Mouse (Mus musculus) neural tube, embryonic 13.5 days (tissue): ENCODE results near the gene Dnase2a. TPM values are rescaled to one million over a fixed set of nuclear protein-coding genes. Genes with fewer than 3 reads are reported as not detected.

Experiments used
- ATAC-seq: fragments of 200-750 bp; cut with Nextera tagmentation; 2 replicates; pipeline ENCODE4 v1.8.0; 2017; ENCODE audit warnings: low read depth, mild to moderate bottlenecking, moderate TSS enrichment, moderate library complexity
- H3K27ac ChIP-seq: fragments of 300-500 bp; sonication (generic); replicated peaks from 2 replicates; pipeline ENCODE4 v1.5.1; 2015; ENCODE audit warnings: moderate library complexity, mild to moderate bottlenecking, inconsistent platforms
- H3K27me3 ChIP-seq: fragments of 300-500 bp; sonication (generic); 2 replicates; pipeline ENCODE4 v1.6.1; 2015; ENCODE audit warnings: mild to moderate bottlenecking, inconsistent platforms
- H3K36me3 ChIP-seq: fragments of 300-500 bp; sonication (generic); 2 replicates; pipeline ENCODE4 v1.6.1; 2015; ENCODE audit warnings: mild to moderate bottlenecking, inconsistent platforms
- H3K4me1 ChIP-seq: fragments of 300-500 bp; sonication (generic); replicated peaks from 2 replicates; pipeline ENCODE4 v1.6.1; 2015; ENCODE audit warnings: inconsistent platforms
- H3K4me2 ChIP-seq: fragments of 300-500 bp; sonication (generic); 2 replicates; pipeline ENCODE4 v1.6.1; 2015; ENCODE audit warnings: inconsistent platforms, mild to moderate bottlenecking, moderate library complexity
- H3K4me3 ChIP-seq: fragments of 300-500 bp; sonication (generic); 2 replicates; pipeline ENCODE4 v1.5.1; 2015; ENCODE audit warnings: mild to moderate bottlenecking, inconsistent platforms
- H3K9ac ChIP-seq: fragments of 300-500 bp; sonication (generic); 2 replicates; pipeline ENCODE4 v1.6.1; 2015; ENCODE audit warnings: moderate library complexity, mild to moderate bottlenecking, inconsistent platforms
- H3K9me3 ChIP-seq: fragments of 300-500 bp; sonication (generic); 2 replicates; pipeline ENCODE4 v1.6.1; 2016; ENCODE audit warnings: inconsistent platforms
- WGBS: fragments of 180-500 bp; shearing (Covaris S2); methylation state at CpG from one replicate; pipeline ENCODE4 v1.1.7; 2015; 5-methylcytosine and 5-hydroxymethylcytosine counted together
- polyA plus RNA-seq: library from polyadenylated mRNA; unstranded; fragments of >200 nt; fragmentation: Nextera tagmentation; extraction: Ambion mirVana; gene quantifications from 2 replicates; pipeline ENCODE4 v1.2.1, GENCODE M21; 2015

Dnase2a gene
- polyA plus RNA-seq, 1 experiment from 2014 or later: 4.5 TPM

DNA sequence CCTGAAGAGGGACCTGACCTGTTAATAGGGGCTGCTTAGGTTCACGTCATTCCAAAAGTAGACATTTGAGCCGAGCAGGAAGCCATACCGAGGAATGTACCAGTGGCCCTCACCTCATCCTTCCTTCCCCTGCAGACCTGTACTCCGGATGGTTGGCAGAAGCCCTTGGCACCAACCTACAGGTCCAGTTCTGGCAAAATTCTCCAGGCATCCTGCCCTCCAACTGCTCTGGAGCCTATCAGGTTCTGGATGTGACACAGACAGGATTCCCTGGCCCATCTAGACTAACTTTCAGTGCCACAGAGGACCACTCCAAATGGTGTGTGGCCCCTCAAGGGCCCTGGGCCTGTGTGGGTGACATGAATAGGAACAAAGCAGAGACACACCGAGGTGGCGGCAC, 2.2 kb downstream of the Dnase2a start:
- no peak overlapping the region for H3K9ac ChIP-seq
- no peak for ATAC-seq
- no peak overlapping the region for H3K27ac ChIP-seq
- 90% methylated on average over 6 of the region's 6 CpGs for WGBS
- no peak overlapping the region for H3K4me3 ChIP-seq
- H3K36me3 ChIP-seq: peaks cover 53% of the 10 kb centered on the region
- peaks cover 68% of the 10 kb centered on the region for H3K27me3 ChIP-seq
- peaks cover 24% of the 10 kb centered on the region for H3K4me1 ChIP-seq
- no peak overlapping the region for H3K4me2 ChIP-seq
- no peaks in the 10 kb centered on the region for H3K9me3 ChIP-seq

DNA sequence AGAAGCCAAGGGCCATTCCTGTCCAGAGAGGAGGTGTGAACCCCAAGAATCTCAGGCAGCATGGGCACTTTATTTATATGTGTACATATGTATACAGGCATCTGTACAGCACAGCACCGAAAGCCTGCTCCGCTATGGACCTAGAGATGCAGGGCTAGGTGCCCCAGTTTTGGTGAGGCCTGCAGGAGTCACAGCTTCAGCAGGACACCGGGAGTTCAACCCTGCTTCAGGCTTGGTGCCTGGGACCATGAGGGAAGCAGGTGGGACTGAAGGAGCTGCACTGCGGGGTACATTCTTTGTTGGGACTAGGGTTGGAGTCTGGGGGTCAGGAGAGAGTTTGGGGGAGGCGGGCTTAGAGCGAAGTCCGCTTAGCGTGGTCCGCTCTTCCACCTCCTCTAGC, 3.5 kb downstream of the Dnase2a start:
- Histone ChIP-seq H3K4me1 (peaks cover 24% of the 10 kb centered on the region), H3K27me3 (peaks cover 81% of the 10 kb centered on the region), H3K9ac (no peak overlapping the region), H3K4me3 (no peak overlapping the region), H3K4me2 (no peak overlapping the region), H3K36me3 (peaks cover 66% of the 10 kb centered on the region), H3K9me3 (no peaks in the 10 kb centered on the region), H3K27ac (no peak overlapping the region)
- 74% methylated on average over 9 of the region's 9 CpGs for WGBS
- ATAC-seq: no peak

DNA sequence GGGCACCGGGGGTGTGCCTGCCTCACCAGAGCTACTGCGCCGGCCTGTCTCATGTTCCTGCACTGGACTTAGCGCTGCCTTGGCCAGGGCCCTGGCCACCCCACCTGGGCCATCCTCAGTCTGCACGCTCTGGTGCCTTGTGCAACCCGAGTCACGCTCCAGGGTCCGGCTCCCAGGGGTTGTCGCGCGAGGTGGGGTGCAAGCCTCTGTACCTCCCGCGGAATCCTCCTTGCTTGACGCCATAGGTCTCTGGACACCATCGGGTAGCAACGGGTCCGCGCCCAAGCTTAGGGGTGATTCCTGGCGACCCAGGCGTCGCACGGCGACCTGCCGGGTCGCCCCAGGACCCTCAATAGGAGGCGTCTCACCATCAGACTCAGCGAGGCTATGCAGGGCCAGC, 4.0 kb downstream of the Dnase2a start:
- Histone ChIP-seq H3K4me2 (peak overlapping the region; percentile 51), H3K36me3 (peaks cover 71% of the 10 kb centered on the region), H3K9ac (no peak overlapping the region), H3K9me3 (no peaks in the 10 kb centered on the region), H3K27ac (no peak overlapping the region), H3K4me3 (no peak overlapping the region), H3K4me1 (peaks cover 24% of the 10 kb centered on the region), H3K27me3 (peaks cover 86% of the 10 kb centered on the region)
- no peak for ATAC-seq
- 17% methylated on average over 27 of the region's 27 CpGs for WGBS

DNA sequence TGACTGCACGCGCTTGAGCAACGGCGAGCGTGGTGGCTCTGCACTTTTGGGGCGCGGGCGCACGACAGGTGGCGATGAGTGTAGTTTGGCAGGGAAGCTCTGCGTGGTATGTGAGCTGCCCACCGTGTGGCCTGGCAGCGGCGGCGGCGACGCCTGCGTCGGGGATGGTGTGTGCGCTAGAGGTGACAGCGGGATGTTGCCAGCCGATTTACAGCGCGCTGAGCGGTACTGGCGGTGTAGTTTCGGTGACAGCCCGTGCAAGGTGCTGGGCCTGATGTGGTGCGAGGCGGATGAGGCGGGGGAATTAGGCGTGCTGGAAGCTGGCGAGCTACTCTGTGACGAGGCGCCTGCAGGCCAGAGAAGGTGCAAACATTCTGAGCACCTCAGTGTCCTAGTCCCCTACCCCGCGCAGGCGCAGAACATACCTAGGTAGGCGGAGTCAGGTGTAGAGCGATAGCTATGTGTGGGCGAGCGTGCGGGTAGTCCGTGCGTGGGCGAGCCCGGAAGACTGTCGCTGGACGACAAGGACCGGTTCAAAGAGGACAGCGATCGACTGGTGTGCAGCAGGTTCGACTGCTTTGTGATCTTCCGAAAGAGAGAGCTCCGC, 4.6 kb downstream of the Dnase2a start:
- Histone ChIP-seq H3K4me2 (peak overlapping the region; percentile 51), H3K9ac (no peak overlapping the region), H3K27me3 (peaks cover 92% of the 10 kb centered on the region), H3K27ac (no peak overlapping the region), H3K4me1 (peaks cover 24% of the 10 kb centered on the region), H3K4me3 (peak overlapping the region; percentile 22), H3K36me3 (peaks cover 78% of the 10 kb centered on the region), H3K9me3 (no peaks in the 10 kb centered on the region)
- WGBS: 3% methylated on average over 55 of the region's 55 CpGs
- ATAC-seq: no peak

DNA sequence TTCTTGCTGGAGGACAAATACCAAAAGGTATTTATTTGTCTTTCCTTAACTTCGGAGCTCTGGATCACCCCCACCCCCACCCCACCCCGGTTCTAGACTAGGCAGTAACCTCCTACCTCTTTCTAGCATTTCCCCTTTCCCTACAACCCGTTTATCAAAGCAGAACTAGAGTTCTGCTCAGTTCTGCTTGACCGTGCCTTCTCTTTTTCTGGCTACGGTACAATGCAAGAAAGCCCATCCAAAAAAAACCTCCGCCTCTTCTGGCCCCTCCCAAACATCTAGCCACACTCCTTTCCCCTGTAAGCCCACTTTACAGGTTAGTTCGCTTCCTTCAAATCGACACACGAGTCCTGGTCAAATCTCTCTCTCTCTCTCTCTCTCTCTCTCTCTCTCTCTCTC, 5.1 kb downstream of the Dnase2a start:
- ATAC-seq: no peak
- no peaks in the 10 kb centered on the region for H3K9me3 ChIP-seq
- WGBS: 21% methylated on average over 9 of the region's 9 CpGs
- peaks cover 97% of the 10 kb centered on the region for H3K27me3 ChIP-seq
- H3K27ac ChIP-seq: no peak overlapping the region
- H3K4me1 ChIP-seq: peaks cover 22% of the 10 kb centered on the region
- peak overlapping the region; percentile 22 for H3K4me3 ChIP-seq
- no peak overlapping the region for H3K9ac ChIP-seq
- H3K36me3 ChIP-seq: peaks cover 83% of the 10 kb centered on the region
- peak overlapping the region; percentile 51 for H3K4me2 ChIP-seq

DNA sequence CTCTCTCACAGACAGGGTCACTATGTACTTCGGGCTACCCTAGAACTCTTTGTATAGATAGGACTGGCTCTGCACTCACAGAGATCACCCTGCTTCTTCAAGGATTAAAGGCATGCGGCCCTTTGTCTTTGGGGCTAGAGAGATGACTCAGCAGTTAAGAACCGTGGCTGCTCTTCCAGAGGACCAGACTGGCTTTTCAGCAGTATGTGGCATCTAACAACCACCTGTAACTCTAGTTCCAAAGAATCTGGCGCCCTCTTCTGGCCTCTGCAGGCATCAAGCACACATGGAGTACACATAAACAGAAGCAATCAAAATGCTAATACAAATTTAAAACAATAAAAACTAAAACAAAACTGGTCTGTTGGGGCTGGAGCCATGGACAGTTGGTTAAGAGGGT, 5.6 kb downstream of the Dnase2a start:
- Histone ChIP-seq H3K27ac (no peak overlapping the region), H3K36me3 (peaks cover 87% of the 10 kb centered on the region), H3K4me1 (peaks cover 17% of the 10 kb centered on the region), H3K4me2 (no peak overlapping the region), H3K27me3 (peaks cover 100% of the 10 kb centered on the region), H3K9me3 (no peaks in the 10 kb centered on the region), H3K4me3 (no peak overlapping the region), H3K9ac (no peak overlapping the region)
- no peak for ATAC-seq
- WGBS: 33% methylated on average over 4 of the region's 4 CpGs

DNA sequence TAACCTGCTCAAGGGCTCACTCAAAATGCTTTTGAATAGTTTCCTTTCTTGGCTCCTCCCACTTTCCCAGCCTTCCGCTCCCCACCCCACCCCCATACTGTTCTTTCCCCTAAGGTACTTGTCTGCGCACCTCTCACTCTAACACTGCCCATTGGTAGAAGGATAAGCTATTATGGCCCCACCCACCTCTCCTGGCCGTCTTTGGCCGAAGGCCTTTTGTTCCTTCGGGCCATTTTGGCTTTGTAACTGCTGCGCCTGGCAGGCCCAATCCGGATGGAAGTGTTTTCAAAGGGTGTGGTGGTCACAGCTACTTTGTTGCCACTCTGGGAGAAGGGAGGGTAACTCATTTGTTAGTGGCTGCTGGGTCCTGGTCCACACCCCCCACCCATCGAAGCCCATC, 6.9 kb downstream of the Dnase2a start:
- 83% methylated on average over 8 of the region's 8 CpGs for WGBS
- H3K9ac ChIP-seq: no peak overlapping the region
- no peak overlapping the region for H3K4me2 ChIP-seq
- H3K4me1 ChIP-seq: peaks cover 11% of the 10 kb centered on the region; the same call in 1 of the 2 replicates
- ATAC-seq: no peak
- H3K27me3 ChIP-seq: peaks cover 100% of the 10 kb centered on the region
- H3K4me3 ChIP-seq: no peak overlapping the region
- H3K36me3 ChIP-seq: peaks cover 94% of the 10 kb centered on the region
- H3K27ac ChIP-seq: no peak overlapping the region
- H3K9me3 ChIP-seq: no peaks in the 10 kb centered on the region

DNA sequence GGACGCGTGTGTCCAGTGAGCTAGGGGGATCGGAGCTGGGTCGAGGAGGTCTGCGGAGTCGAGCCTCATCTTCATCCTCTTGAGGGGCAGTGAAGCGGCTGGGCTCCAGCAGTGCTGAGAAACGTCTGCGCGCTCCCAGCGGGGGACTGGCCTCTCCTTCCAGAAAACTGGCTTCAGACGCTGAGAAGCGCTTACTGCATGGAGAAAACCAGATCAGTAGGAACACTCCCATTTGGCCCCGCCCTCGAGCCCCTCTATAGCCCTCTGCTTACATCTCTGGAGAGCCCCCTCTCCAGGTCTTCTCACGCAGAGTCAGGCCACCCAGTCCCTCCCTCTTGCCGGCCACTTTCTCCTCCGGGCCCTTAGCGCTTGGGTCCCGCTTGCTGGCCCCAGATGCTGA, 9.4 kb downstream of the Dnase2a start:
- no peak overlapping the region for H3K4me2 ChIP-seq
- no peaks in the 10 kb centered on the region for H3K9me3 ChIP-seq
- peaks cover 8% of the 10 kb centered on the region; the same call in 1 of the 2 replicates for H3K4me1 ChIP-seq
- peaks cover 93% of the 10 kb centered on the region for H3K27me3 ChIP-seq
- WGBS: 32% methylated on average over 20 of the region's 20 CpGs
- H3K9ac ChIP-seq: no peak overlapping the region
- H3K4me3 ChIP-seq: no peak overlapping the region
- no peak for ATAC-seq
- peaks cover 95% of the 10 kb centered on the region for H3K36me3 ChIP-seq
- H3K27ac ChIP-seq: no peak overlapping the region

DNA sequence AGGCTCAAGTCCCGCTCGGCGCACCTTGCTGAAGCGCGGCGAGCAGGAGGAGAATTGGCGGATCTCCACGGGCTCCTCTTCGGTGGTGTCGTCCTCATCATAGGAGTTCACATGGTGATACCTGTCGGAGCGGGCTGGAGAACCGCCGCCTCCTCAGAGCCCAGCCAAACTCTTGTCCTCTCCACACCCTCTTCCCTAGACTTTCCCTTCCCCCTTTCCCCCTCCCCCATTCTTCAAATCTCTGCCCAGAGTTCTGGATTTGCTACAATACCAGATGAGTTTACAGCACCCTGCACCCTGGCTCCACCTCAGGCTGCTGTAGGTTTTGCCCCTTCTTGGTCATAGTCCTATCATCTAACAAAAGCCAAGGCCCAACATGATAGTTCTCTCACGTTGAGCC, 10.3 kb downstream of the Dnase2a start:
- no peak overlapping the region for H3K4me3 ChIP-seq
- H3K4me1 ChIP-seq: no peaks in the 10 kb centered on the region
- H3K36me3 ChIP-seq: peaks cover 96% of the 10 kb centered on the region
- H3K4me2 ChIP-seq: no peak overlapping the region
- peaks cover 85% of the 10 kb centered on the region for H3K27me3 ChIP-seq
- no peak for ATAC-seq
- 91% methylated on average over 15 of the region's 15 CpGs for WGBS
- H3K9ac ChIP-seq: no peak overlapping the region
- no peaks in the 10 kb centered on the region for H3K9me3 ChIP-seq
- no peak overlapping the region for H3K27ac ChIP-seq

DNA sequence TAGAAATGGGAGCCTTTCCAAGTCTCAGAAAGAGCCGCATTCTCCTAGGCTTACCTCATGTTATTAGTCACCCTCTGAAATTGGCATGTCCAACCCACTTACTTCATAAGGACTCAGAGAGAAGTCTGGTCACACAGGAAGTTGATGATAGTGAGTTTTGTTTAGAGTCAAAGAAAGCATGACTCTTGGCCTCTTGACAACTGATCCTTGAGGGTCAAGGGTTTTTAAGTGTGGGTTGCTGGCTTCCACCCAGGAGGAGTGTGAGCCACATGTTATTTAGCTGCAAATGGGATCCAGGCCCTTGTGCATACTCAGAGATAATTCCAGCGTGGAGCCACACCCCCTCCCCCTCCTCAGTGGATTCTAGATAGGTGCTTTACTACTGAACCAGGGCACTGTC, 13.2 kb downstream of the Dnase2a start:
- H3K4me2 ChIP-seq: no peak overlapping the region
- no peak overlapping the region for H3K9ac ChIP-seq
- H3K27ac ChIP-seq: no peak overlapping the region
- peaks cover 95% of the 10 kb centered on the region for H3K36me3 ChIP-seq
- H3K9me3 ChIP-seq: no peaks in the 10 kb centered on the region
- WGBS: 85% methylated on average over 2 of the region's 2 CpGs
- H3K27me3 ChIP-seq: peaks cover 58% of the 10 kb centered on the region
- no peaks in the 10 kb centered on the region for H3K4me1 ChIP-seq
- H3K4me3 ChIP-seq: no peak overlapping the region
- ATAC-seq: no peak

DNA sequence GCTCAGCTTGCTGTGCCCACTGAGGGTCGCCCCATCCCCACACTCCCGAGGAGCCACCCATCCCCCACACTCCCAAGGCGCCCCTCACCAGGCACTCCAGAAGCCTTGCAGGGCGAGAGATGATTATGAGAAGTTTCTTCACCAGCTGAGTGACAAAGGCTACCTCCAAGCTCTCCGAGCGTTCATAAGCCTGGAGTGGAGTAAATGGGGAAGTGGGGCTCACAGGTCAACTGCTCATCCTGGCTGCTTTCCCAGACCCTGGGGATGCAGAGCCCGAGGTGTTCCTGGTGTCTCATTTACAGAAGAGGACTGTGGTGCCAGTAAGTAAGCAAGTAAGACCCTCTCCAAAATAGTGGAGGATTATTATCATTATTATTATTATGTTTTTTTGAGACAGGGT, 17.2 kb downstream of the Dnase2a start:
- Histone ChIP-seq H3K4me2 (no peak overlapping the region), H3K9me3 (no peaks in the 10 kb centered on the region), H3K27ac (no peak overlapping the region), H3K9ac (no peak overlapping the region), H3K4me1 (peaks cover 12% of the 10 kb centered on the region), H3K27me3 (peaks cover 47% of the 10 kb centered on the region), H3K4me3 (no peak overlapping the region), H3K36me3 (peaks cover 85% of the 10 kb centered on the region)
- 67% methylated on average over 7 of the region's 7 CpGs for WGBS
- ATAC-seq: no peak

DNA sequence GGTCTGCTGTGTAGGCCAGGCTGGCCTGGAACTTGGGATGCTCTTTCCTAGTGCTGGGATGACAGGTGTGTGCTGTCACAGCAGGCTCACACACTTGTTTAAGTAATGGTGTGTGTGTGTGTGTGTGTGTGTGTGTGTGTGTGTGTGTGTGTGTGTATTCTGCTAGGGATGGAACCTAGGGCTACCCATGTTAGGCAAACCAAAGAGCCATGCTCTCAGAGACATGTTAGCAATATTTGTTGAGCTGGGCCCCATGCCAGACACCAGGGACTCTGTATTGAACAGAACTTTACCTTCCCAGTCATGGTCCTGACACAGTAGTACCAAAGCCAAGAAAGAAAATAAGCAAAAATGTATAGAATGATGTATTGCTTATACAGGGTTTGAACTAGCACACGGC, 19.2 kb downstream of the Dnase2a start:
- no peaks in the 10 kb centered on the region for H3K9me3 ChIP-seq
- H3K27ac ChIP-seq: no peak overlapping the region
- WGBS: 86% methylated on average over 1 of the region's 1 CpGs
- H3K4me1 ChIP-seq: peaks cover 12% of the 10 kb centered on the region
- no peak overlapping the region for H3K4me3 ChIP-seq
- peaks cover 46% of the 10 kb centered on the region for H3K27me3 ChIP-seq
- no peak for ATAC-seq
- H3K36me3 ChIP-seq: peaks cover 84% of the 10 kb centered on the region
- H3K4me2 ChIP-seq: no peak overlapping the region
- no peak overlapping the region for H3K9ac ChIP-seq
